Mouse (Mus musculus) adrenal gland, adult 18-20 months (tissue): ENCODE results near the gene Slc25a29. TPM values are rescaled to one million over a fixed set of nuclear protein-coding genes. Genes with fewer than 3 reads are reported as not detected.
A peak's percentile ranks its signal among the peaks of the same experiment; 100 is the strongest.

Experiments
- DNase-seq, 2 experiments: peaks; one replicate each; pipeline ENCODE4 v3.0.0; 2021 to 2022; ENCODE audit warnings: low spot score in 2 of 2
- microRNA-seq, 2 experiments: library from miRNA; unstranded; fragments of <30 nt; microRNA quantifications; one replicate each; pipeline ENCODE4 v1.2.0; 2021; ENCODE audit warnings: borderline number of aligned reads in 2 of 2
- total RNA-seq, 2 experiments: library from RNA; stranded (reverse); gene quantifications; 1 replicate in 1 of 2; 2 replicates in 1 of 2; pipeline ENCODE4 v1.2.3; 2021

Gene Slc25a29
- total RNA-seq, 2 experiments from 2014 or later: 17.5 to 30.1 TPM

GRCm38 (mm10) chr12:108808465-108808864, 27.2 kb downstream of the Slc25a29 start:
- no peak for DNase-seq

GRCm38 (mm10) chr12:108804388-108804787, 31.3 kb downstream of the Slc25a29 start:
- DNase-seq: no peak

GRCm38 (mm10) chr12:108801613-108802012, 34.1 kb downstream of the Slc25a29 start:
- no peak for DNase-seq

- no peak for DNase-seq
Measured at GRCm38 (mm10) chr12:108794979-108795537, 40.6 kb downstream of the Slc25a29 start.

- peak; percentile 78 for DNase-seq
Measured at GRCm38 (mm10) chr12:108794078-108794711, 41.5 kb downstream of the Slc25a29 start.

- peak; percentile 51 to 53 for DNase-seq
Measured at GRCm38 (mm10) chr12:108793453-108793941, 42.2 kb downstream of the Slc25a29 start.

- peak; percentile 97 to 98 for DNase-seq
Measured at GRCm38 (mm10) chr12:108792546-108793452, 42.9 kb downstream of the Slc25a29 start, which contains the start of gene Yy1. Gene Yy1 (plus strand): TSS chr12:108792973.

- DNase-seq: peak; percentile 70 to 76
Measured at GRCm38 (mm10) chr12:108792152-108792545, 43.5 kb downstream of the Slc25a29 start.

GRCm38 (mm10) chr12:108787329-108787728, 48.4 kb downstream of the Slc25a29 start:
- DNase-seq: no peak

GRCm38 (mm10) chr12:108785161-108785560, 50.5 kb downstream of the Slc25a29 start:
- no peak for DNase-seq

GRCm38 (mm10) chr12:108780108-108780877, 55.4 kb downstream of the Slc25a29 start:
- DNase-seq: no peak

Small RNA genes lying within 50 kb of the gene (microRNA-seq; reads per million reads assigned to microRNA genes)
- 49.0 to 60.5 reads per million in 2 experiments for gene Mir345

Other genes with a start within 250 kb of the Slc25a29 start
- gene Degs2, start 133.6 kb downstream of the Slc25a29 start, total RNA-seq: under 1 TPM in 1 of 2 experiments, not detected in 1; 0.17 TPM
- gene Yy1, start 42.9 kb downstream of the Slc25a29 start, total RNA-seq: 10 to 100 TPM; 55.5 to 79.9 TPM
- 10 to 100 TPM; 12.6 to 14.6 TPM for gene Slc25a47, start 163 bp upstream of the Slc25a29 start, total RNA-seq
- 1 to 10 TPM; 5.0 to 5.7 TPM for gene Wdr25, start 57.7 kb upstream of the Slc25a29 start, total RNA-seq
- 10 to 100 TPM; 59.5 to 60.2 TPM for gene Wars, start 58.3 kb upstream of the Slc25a29 start, total RNA-seq
- 1 to 10 TPM; 2.9 to 5.0 TPM for gene Begain, start 232.3 kb upstream of the Slc25a29 start, total RNA-seq